ENCODE assay signal across 21 mouse cellular contexts in genomic region chr4:89000200-89000599, GRCm38 (mm10).
A peak's percentile ranks its signal among the peaks of the same experiment; 100 is the strongest.
DNase-seq lines count a peak whose midpoint lies in the region; TF ChIP-seq lines count a peak whose summit lies in the region.
"Had no signal": no experiment of that assay in that cellular context is flagged by ENCODE, and none has a peak within 500 bp of the region (broad histone marks: within the 10 kb centered on the region; RNA-seq: fewer than 3 reads in every experiment).

No protein-coding gene starts in this region.

- no peak for TF ChIP-seq POLR2A in embryonic fibroblast, embryonic 13.5 days (IDR thresholded peaks at IDR 0.05; ENCODE audit: low read depth, low read length)
- no peak for TF ChIP-seq POLR2A in lung, adult 2 months (IDR thresholded peaks at IDR 0.05; ENCODE audit: borderline replicate concordance, extremely low read depth, low read depth, low read length)

- WGBS in lung, adult 2 months, result 81% methylated on average over 6 of the region's 6 CpGs

- no peak for TF ChIP-seq CTCF in embryonic fibroblast, embryonic 13.5 days (IDR thresholded peaks at IDR 0.05; ENCODE audit: borderline replicate concordance, insufficient read depth, low read length)
- TF ChIP-seq CTCF in lung, adult 2 months (IDR thresholded peaks at IDR 0.05; ENCODE audit: insufficient read depth, low read length), result no peak

- peaks cover 8% of the 10 kb centered on the region for H3K4me1 ChIP-seq in embryonic fibroblast, embryonic 13.5 days (ENCODE audit: control insufficient read depth, insufficient read depth, low read length)
- H3K4me1 ChIP-seq in lung, adult 2 months (ENCODE audit: control insufficient read depth, insufficient read depth, low read length), result no peaks in the 10 kb centered on the region
- H3K4me1 ChIP-seq: embryonic facial prominence, embryonic 10.5 days; embryonic facial prominence, embryonic 13.5 days; hindbrain, embryonic 12.5 days; intestine, embryonic 15.5 days had no signal

- peak; percentile 14 for DNase-seq in adrenal gland, postnatal 10 days
- DNase-seq in adrenal gland, adult 18-20 months (ENCODE audit: low spot score in 2 of 2), result no peak
- peak; percentile 17 for DNase-seq in Muller cell, postnatal 12 days (ENCODE audit: inconsistent ontology term)
- no peak for DNase-seq in thymus, postnatal 10 days (ENCODE audit: low spot score in 2 of 2)
- DNase-seq in lung, adult 2 months, result no peak
- DNase-seq: cerebellum, adult 11-12 months; cerebellum, adult 8-10 months; cerebellum, postnatal 10 days; cerebellum, postnatal 36 days; embryo, embryonic 11 days; forebrain, postnatal 0 days; gastrocnemius, adult 2 months; gastrocnemius, postnatal 14 days; heart, adult 11 months; kidney, adult 11 months; kidney, adult 8-10 months had no signal

- H3K4me3 ChIP-seq in embryonic fibroblast, embryonic 13.5 days (ENCODE audit: insufficient read depth, low read length), result no peak overlapping the region
- no peak overlapping the region for H3K4me3 ChIP-seq in lung, adult 2 months (replicated peaks; ENCODE audit: extremely low read depth, low read depth, low read length)
- H3K4me3 ChIP-seq: embryonic facial prominence, embryonic 10.5 days; embryonic facial prominence, embryonic 13.5 days; gastrocnemius, adult 2 months; hindbrain, embryonic 12.5 days; intestine, embryonic 15.5 days had no signal

- peak overlapping the region; percentile 40; the same call in 1 of the 2 replicates for H3K27ac ChIP-seq in embryonic fibroblast, embryonic 13.5 days (ENCODE audit: insufficient read depth, low read length)
- H3K27ac ChIP-seq: embryonic facial prominence, embryonic 10.5 days; embryonic facial prominence, embryonic 13.5 days; gastrocnemius, adult 2 months; hindbrain, embryonic 12.5 days; intestine, embryonic 15.5 days had no signal

Comparison
In these comparisons a context has a peak if more than half of its experiments do, and no peak if none do; other contexts are left out.
1. DNase-seq: peak in adrenal gland, postnatal 10 days (single experiment) and Muller cell, postnatal 12 days (single experiment); none in adrenal gland, adult 18-20 months (0 of 2), thymus, postnatal 10 days (0 of 2) and lung, adult 2 months (single experiment).